Mouse (Mus musculus) E14TG2a.4 (cell line): ENCODE measurements around the gene CK137956.

Experiments used
- CTCF ChIP-seq: conservative IDR thresholded peaks from 2 replicates; pipeline ENCODE4 v1.5.1; 2014; ENCODE audit warnings: low read length
- NANOG ChIP-seq: IDR thresholded peaks from 2 replicates; pipeline ENCODE4 v1.6.1; 2014; ENCODE audit warnings: borderline replicate concordance, low read length, mixed read lengths
- POU5F1 ChIP-seq: IDR thresholded peaks from 2 replicates; pipeline ENCODE4 v1.6.1; 2014; ENCODE audit warnings: low read length, borderline replicate concordance

DNA sequence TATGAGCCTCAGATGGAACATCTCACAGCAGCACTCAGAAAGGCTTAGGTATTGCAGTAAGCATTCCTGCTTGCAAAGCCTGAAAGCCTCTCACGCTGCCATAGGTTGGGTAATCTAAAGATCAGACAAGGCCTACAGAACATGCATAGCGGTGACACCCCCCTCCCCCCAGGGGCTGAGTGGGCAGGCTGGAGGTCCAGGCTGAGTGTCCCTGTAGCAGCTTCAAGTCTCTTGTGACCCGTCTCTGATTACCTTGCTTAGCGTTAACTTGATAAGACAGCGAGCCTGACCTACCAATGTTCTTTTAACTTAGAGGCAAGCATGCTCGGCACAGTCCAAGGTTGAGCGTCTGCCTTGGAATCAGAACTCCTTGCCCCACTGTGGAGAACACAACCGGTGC is 91.8 kb downstream of the CK137956 start:
- TF ChIP-seq NANOG (no peak), CTCF (no peak), POU5F1 (no peak)
